8 mouse cellular contexts compared by ENCODE assay signal in genomic region chr14:20545529-20546331, GRCm38 (mm10). TPM values are rescaled to one million over a fixed set of nuclear protein-coding genes. Genes with fewer than 3 reads are reported as not detected.
DNase-seq lines count a peak whose midpoint lies in the region; ATAC-seq and TF ChIP-seq lines count a peak whose summit lies in the region.

No protein-coding gene starts in this region.

- H3K36me3 ChIP-seq in forebrain, embryonic 14.5 days (ENCODE audit: control insufficient read depth, insufficient read depth, low read length), result peaks cover 20% of the 10 kb centered on the region
- H3K36me3 ChIP-seq in lung, embryonic 14.5 days (ENCODE audit: insufficient read depth), result peaks cover 19% of the 10 kb centered on the region
- no peaks in the 10 kb centered on the region for H3K36me3 ChIP-seq in thymus, adult 2 months (ENCODE audit: control insufficient read depth, insufficient read depth, low read length)

- WGBS in forebrain, embryonic 14.5 days, result under 1% methylated on average over 47 of the region's 67 CpGs
- WGBS in lung, embryonic 14.5 days, result under 1% methylated on average over 54 of the region's 67 CpGs
- under 1% methylated on average over 67 of the region's 67 CpGs for WGBS in olfactory bulb, adult 2 months
- WGBS in thymus, adult 2 months, result under 1% methylated on average over 64 of the region's 67 CpGs

- H3K9ac ChIP-seq in forebrain, embryonic 14.5 days (ENCODE audit: low read length), result peak overlapping the region; percentile 93
- H3K9ac ChIP-seq in lung, embryonic 14.5 days, result peak overlapping the region; percentile 97

- ATAC-seq in forebrain, embryonic 14.5 days, result peak; percentile 95
- ATAC-seq in lung, embryonic 14.5 days (ENCODE audit: insufficient read depth), result peak; percentile 100

- TF ChIP-seq CTCF in layer of hippocampus, adult 2 months (conservative IDR thresholded peaks at IDR 0.05), result no peak; the same call in 1 of the 2 replicates
- no peak for TF ChIP-seq CTCF in lung, embryonic 14.5 days (IDR thresholded peaks at IDR 0.05; ENCODE audit: low read depth)
- no peak for TF ChIP-seq CTCF in olfactory bulb, adult 2 months (IDR thresholded peaks at IDR 0.05; ENCODE audit: insufficient read depth, low read depth, low read length)
- no peak; the same call in 1 of the 2 replicates for TF ChIP-seq CTCF in thymus, adult 2 months (IDR thresholded peaks at IDR 0.05; ENCODE audit: borderline replicate concordance, control insufficient read depth, extremely low read depth, insufficient read depth, low read length, poor library complexity)

- intact Hi-C loops in heart, postnatal 25 days (cut with DNase I), result loop anchor here (5.0 kb wide), 1 partner anchor 148 kb away; no protein-coding TSS in a partner anchor

- peak overlapping the region; percentile 83 for H3K4me3 ChIP-seq in forebrain, embryonic 14.5 days (ENCODE audit: low read depth, low read length)
- H3K4me3 ChIP-seq in layer of hippocampus, adult 2 months, result peak overlapping the region; percentile 68
- H3K4me3 ChIP-seq in lung, embryonic 14.5 days (ENCODE audit: low read depth, low read length), result peak overlapping the region; percentile 89
- peak overlapping the region; percentile 82 for H3K4me3 ChIP-seq in olfactory bulb, adult 2 months (ENCODE audit: insufficient read depth, low read depth, low read length)
- peak overlapping the region; percentile 100 for H3K4me3 ChIP-seq in thymus, adult 2 months (ENCODE audit: control insufficient read depth, insufficient read depth, low read length)

- H3K4me1 ChIP-seq in forebrain, embryonic 14.5 days (ENCODE audit: control insufficient read depth, insufficient read depth, low read length), result peaks cover 15% of the 10 kb centered on the region
- H3K4me1 ChIP-seq in lung, embryonic 14.5 days (ENCODE audit: insufficient read depth), result peaks cover 3% of the 10 kb centered on the region
- no peaks in the 10 kb centered on the region for H3K4me1 ChIP-seq in olfactory bulb, adult 2 months (ENCODE audit: control insufficient read depth, insufficient read depth, low read length)
- H3K4me1 ChIP-seq in thymus, adult 2 months (replicated peaks; ENCODE audit: control insufficient read depth, insufficient read depth, low read length), result no peaks in the 10 kb centered on the region

- DNase-seq in ES-CJ7 (ENCODE audit: low read depth, low spot score), result peak; percentile 79
- peak; percentile 75 for DNase-seq in cerebellum, adult 11 months
- peak; percentile 76 for DNase-seq in forebrain, embryonic 14.5 days (ENCODE audit: low spot score)
- DNase-seq in heart, postnatal 25 days (ENCODE audit: low spot score), result peak; percentile 87
- DNase-seq in layer of hippocampus, adult 2 months (ENCODE audit: low spot score in 2 of 2), result peak; percentile 78 to 81
- peak; percentile 92 for DNase-seq in lung, embryonic 14.5 days
- DNase-seq in thymus, adult 2 months, result peak; percentile 85

- no peak; the same call in 1 of the 2 replicates for TF ChIP-seq POLR2A in olfactory bulb, adult 2 months (IDR thresholded peaks at IDR 0.05; ENCODE audit: insufficient read depth, low read depth, low read length)
- TF ChIP-seq POLR2A in thymus, adult 2 months (IDR thresholded peaks at IDR 0.05; ENCODE audit: control insufficient read depth, extremely low read depth, insufficient read depth, low read length, poor library complexity), result peak; percentile 61

- H3K9me3 ChIP-seq in forebrain, embryonic 14.5 days (replicated peaks; ENCODE audit: control insufficient read depth, low read length), result no peaks in the 10 kb centered on the region
- H3K9me3 ChIP-seq in lung, embryonic 14.5 days (ENCODE audit: low read depth, low read length), result no peaks in the 10 kb centered on the region

- H3K27me3 ChIP-seq in forebrain, embryonic 14.5 days (replicated peaks; ENCODE audit: control insufficient read depth, insufficient read depth, low read length), result no peaks in the 10 kb centered on the region
- no peaks in the 10 kb centered on the region for H3K27me3 ChIP-seq in lung, embryonic 14.5 days (ENCODE audit: insufficient read depth, low read length)
- no peaks in the 10 kb centered on the region for H3K27me3 ChIP-seq in thymus, adult 2 months (ENCODE audit: control insufficient read depth, insufficient read depth, low read length)

- H3K27ac ChIP-seq in forebrain, embryonic 14.5 days (ENCODE audit: low read depth, low read length), result peak overlapping the region; percentile 97
- H3K27ac ChIP-seq in layer of hippocampus, adult 2 months, result peak overlapping the region; percentile 98
- H3K27ac ChIP-seq in lung, embryonic 14.5 days (ENCODE audit: low read depth), result peak overlapping the region; percentile 99
- H3K27ac ChIP-seq in olfactory bulb, adult 2 months (ENCODE audit: insufficient read depth, low read depth, low read length), result peak overlapping the region; percentile 65
- peak overlapping the region; percentile 99 for H3K27ac ChIP-seq in thymus, adult 2 months (ENCODE audit: control insufficient read depth, insufficient read depth, low read length)

- peak overlapping the region; percentile 41 for H3K4me2 ChIP-seq in forebrain, embryonic 14.5 days (ENCODE audit: low read length)
- H3K4me2 ChIP-seq in lung, embryonic 14.5 days, result peak overlapping the region; percentile 75

RNA-seq across cellular contexts. Expression of gene Ppp3cb, which starts 0.6 kb away (rescaled TPM):
- polyA plus RNA-seq in forebrain, embryonic 14.5 days (2014; fragmentation: Nextera tagmentation; extraction: Ambion mirVana), result 83.5 and 90.2 TPM in 2 replicates
- 10 to 100 TPM; 62.4 to 64.3 TPM for total RNA-seq in heart, postnatal 25 days (2021)
- total RNA-seq in layer of hippocampus, adult 2 months (2021), result 100 to 1,000 TPM; 302 to 305 TPM
- 60.7 and 61.1 TPM in 2 replicates for polyA plus RNA-seq in lung, embryonic 14.5 days (2014; fragmentation: Nextera tagmentation; extraction: Ambion mirVana)
- 198 TPM in 1 of 2 replicates, not detected in the other for polyA plus RNA-seq in olfactory bulb, adult 2 months (2012; ENCODE audit: insufficient read depth, insufficient read length, low replicate concordance, missing spikeins)
- 26.1 and 29.1 TPM in 2 replicates for polyA plus RNA-seq in thymus, adult 2 months (2012; rRNA removed)

RNA-seq across cellular contexts. Expression of gene Mss51, which starts 49.0 kb away (rescaled TPM):
- 0.20 and 0.30 TPM in 2 replicates for polyA plus RNA-seq in forebrain, embryonic 14.5 days (2014; fragmentation: Nextera tagmentation; extraction: Ambion mirVana)
- total RNA-seq in heart, postnatal 25 days (2021), result under 1 TPM; 0.36 to 0.49 TPM
- 1 to 10 TPM; 1.0 to 1.3 TPM for total RNA-seq in layer of hippocampus, adult 2 months (2021)
- polyA plus RNA-seq in lung, embryonic 14.5 days (2014; fragmentation: Nextera tagmentation; extraction: Ambion mirVana), result 0.96 and 1.4 TPM in 2 replicates
- polyA plus RNA-seq in olfactory bulb, adult 2 months (2012; ENCODE audit: insufficient read depth, insufficient read length, low replicate concordance, missing spikeins), result not detected in 2 replicates
- polyA plus RNA-seq in thymus, adult 2 months (2012; rRNA removed), result 2.9 and 3.9 TPM in 2 replicates

Comparison
In these comparisons a context has a peak if more than half of its experiments do, and no peak if none do; other contexts are left out.
1. Peak in every context shown above with its lines: DNase-seq, ATAC-seq, H3K4me3 ChIP-seq and H3K27ac ChIP-seq.